Mouse (Mus musculus) heart, adult 2 months (tissue): ENCODE data around the gene Pnrc2.

Experiments
- CTCF ChIP-seq: fragments of 200-600 bp; IDR thresholded peaks from 2 replicates; pipeline ENCODE4 v1.8.1; 2022; ENCODE audit warnings: antibody characterized with exemption, mild to moderate bottlenecking, moderate library complexity
- POLR2A ChIP-seq: fragments of 200-500 bp; IDR thresholded peaks from 2 replicates; pipeline ENCODE4 v1.6.1; 2011; ENCODE audit warnings: mild to moderate bottlenecking, low read depth, low read length, control low read depth; ENCODE audit not compliant: insufficient read depth

GRCm38 (mm10) chr4:135833301-135834123 lies 40.1 kb downstream of the Pnrc2 start:
- TF ChIP-seq CTCF (no peak), POLR2A (no peak)
